Mouse (Mus musculus) adipocyte (in vitro differentiated cells): ENCODE data around the gene Simc1.
A peak's percentile ranks its signal among the peaks of the same experiment; 100 is the strongest.

Experiments used
- DNase-seq: peaks from one replicate; pipeline ENCODE4 v3.0.0-alpha.2; 2016; ENCODE audit warnings: low spot score

Gene Simc1

GRCm38 (mm10) chr13:54585831-54586230, 82.3 kb downstream of the Simc1 start:
- DNase-seq = no peak

- no peak for DNase-seq
Observed at GRCm38 (mm10) chr13:54589414-54589995, 85.9 kb downstream of the Simc1 start.

DNA sequence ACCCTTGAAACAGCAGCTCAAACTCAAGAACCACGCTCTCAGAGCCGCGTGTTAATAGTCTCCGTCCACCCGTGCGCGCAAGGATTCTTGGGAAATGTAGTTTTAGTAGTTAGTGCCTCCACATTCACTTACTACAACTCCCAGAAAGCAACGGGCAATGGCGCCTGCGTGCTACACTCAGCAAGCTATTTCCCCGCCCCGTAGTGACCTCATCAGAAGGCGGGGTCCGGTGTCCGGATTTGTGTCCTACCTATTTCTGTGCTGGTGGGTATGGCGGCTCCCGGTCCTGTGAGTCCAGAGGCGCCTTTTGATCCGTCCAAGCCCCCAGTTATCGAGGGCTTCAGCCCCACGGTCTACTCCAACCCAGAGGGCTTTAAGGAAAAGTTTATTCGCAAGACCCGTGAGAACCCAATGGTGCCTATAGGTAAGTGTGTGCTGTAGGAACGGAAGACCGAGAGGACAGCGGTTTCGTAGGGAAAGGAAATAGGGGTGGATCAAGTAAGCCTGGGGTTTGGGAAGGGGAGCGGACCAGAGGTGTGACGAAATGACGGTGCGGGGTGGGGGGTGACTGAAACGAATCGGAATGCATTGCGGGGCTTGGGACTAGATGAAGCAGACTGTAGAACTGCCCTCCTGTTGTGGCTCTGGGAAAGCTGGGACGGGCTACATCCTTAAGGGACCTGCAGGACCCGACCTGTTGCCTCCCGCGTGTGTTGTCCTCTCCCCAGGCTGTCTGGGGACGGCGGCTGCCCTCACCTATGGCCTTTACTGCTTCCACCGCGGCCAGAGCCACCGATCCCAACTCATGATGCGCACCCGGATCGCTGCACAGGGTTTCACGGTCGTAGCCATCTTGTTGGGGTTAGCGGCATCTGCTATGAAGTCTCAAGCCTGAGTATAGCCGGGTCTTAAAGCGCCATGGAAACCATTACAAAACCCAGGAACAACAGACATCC, 86.7 kb downstream of the Simc1 start, which contains the start of the genes Nop16 and Higd2a:
Nop16 (minus strand) TSS at position 95 of the 956 bp plus-strand sequence.
Higd2a (plus strand) TSS at position 212 of the 956 bp plus-strand sequence.
- DNase-seq = peak; percentile 99

GRCm38 (mm10) chr13:54591776-54592356, 88.3 kb downstream of the Simc1 start:
- no peak for DNase-seq

GRCm38 (mm10) chr13:54593617-54594016, 90.0 kb downstream of the Simc1 start:
- DNase-seq = no peak

GRCm38 (mm10) chr13:54596107-54596690, 92.6 kb downstream of the Simc1 start:
- DNase-seq = peak; percentile 61

DNA sequence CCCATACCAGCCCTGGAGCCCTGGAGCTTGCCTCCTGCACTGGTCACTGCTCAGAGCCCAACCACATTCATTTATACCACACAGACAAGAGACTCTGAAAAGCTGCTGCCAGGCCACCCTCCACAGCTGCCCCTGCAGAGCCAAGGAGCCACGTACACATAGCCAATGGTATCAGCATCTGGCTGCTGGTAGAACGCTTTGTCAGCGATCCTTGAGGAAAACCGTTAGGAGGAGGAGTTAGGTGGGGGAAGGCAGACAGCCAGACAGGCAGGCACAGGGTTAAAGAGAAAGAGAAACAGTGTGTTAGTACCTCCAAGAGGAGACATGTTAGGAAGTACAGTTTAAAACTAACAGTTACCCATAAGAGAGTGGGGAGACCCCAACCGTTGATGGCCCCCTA, 93.3 kb downstream of the Simc1 start:
- DNase-seq = no peak

DNA sequence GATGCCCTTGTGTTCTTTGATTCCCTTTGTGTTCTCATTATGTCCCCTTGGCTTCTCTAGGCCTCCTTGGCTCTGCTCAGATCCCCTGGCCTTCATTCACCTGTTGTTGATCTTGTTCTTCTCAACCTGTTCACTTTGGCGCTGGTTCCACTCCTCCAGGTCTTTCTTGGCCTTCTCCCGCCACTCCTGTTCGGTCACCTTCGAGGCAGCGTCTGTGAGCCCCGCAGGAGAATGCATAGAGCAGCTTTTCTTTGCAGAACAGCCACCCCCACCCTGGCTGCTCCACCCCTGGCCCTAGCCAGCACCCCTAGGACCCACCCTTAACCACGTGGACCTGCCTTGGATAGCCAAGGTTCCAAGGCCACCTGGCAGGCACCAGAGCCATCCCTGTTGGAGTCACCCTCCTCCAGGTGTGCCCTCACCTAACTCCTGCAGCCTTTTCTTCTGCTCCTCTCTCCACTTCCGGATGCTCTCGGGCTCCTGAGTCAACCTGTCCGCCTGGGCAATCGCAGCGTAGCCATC, 95.1 kb downstream of the Simc1 start:
- DNase-seq = no peak
